Mouse (Mus musculus) heart, adult 9 months (tissue): ENCODE results near the gene Akap5.

Source experiments
- DNase-seq, 2 experiments: peaks; one replicate each; pipeline ENCODE4 v3.0.0; 2022; ENCODE audit warnings: low spot score in 2 of 2

Gene Akap5

GRCm38 (mm10) chr12:76368790-76369205, 44.1 kb downstream of the Akap5 start:
- DNase-seq = peak in 1 of 2 experiments; percentile 33

DNA sequence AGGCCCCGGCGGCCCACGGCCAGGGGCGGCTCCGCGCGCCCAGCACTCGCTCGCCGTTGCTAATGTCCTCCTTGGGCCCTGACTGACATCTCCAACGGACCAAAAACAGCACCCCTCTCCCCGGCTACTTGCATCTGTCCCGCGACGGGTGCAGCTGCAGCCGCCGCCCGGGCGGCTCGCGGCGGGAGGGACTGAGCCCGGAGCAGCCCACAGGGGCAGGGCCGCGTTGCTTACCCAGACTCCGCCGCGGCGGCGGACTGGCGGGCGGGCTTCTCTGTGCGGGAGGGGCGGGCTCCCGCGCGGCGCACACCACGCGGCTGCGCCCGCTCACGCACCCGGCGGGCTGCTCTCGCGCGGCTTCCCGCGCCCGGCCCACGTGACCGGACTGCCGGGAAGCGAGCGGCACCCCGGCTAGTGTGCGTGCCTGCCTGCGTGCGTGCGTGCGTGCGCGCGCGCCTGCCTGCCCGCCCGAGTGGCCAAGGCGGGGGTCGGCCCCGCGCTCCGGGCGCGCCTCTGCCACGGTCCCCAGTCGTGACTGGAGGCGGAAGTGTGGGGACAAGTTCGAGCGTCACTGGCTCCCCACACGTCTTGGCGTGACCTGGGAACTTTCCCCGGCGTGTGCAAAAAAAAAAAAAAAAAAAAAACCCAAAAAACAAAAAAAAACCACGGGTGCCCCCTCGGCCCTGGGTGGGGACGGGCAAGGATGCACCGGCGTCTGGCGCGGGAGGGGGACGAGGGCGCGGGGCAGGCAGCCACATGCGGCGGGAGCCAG, 44.7 kb downstream of the Akap5 start, which contains the start of gene Zbtb25:
Gene Zbtb25, minus strand, starts transcription at position 397 of the 772 bp plus-strand sequence.
- DNase-seq = peak; percentile 83 to 85

DNA sequence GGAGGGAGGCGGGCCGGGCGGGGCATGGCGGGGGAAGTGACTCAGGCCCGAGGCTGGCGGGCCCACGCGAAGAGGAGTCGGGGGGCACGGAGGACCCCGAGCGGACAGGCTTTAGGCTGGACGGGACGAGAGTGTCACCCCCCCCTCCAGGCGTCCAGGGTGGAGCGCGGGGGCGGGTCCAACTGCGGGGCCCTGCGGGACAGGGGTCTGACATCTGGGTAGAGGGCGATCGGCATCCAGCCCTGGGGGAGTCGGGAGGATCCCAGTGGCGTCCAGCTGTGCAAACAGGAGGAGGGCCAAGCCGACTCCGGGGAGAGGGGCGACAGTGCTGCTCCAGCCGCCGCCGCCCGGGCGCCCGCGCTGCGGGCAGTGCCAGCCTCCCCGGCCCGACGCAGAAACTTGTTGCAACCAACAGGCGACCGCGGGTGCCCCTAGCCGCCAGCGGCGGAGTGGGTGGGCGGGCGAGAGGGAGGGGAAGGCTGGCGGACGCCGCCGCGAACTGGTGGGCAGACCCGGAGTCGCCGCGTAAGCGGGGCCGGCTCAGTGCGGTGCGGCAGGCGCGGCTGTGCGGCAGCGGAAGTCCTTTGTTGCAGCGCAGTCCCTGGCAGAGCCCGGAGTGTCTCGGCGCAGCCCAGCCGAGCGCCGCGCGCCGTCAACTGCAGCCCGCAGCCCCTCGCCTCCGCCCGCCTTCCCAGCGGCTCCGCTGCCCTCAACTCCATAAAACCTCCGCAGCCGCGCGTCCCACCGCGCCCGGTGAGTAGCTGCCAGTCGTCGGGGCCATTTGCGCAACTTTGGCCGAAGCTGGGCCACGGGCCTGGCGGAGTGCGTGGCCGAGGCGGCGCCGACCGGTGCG, 45.5 kb downstream of the Akap5 start, which contains the start of gene Zbtb1:
Gene Zbtb1, plus strand, starts transcription at position 289 of the 853 bp plus-strand sequence.
- DNase-seq = peak; percentile 81 to 83

DNA sequence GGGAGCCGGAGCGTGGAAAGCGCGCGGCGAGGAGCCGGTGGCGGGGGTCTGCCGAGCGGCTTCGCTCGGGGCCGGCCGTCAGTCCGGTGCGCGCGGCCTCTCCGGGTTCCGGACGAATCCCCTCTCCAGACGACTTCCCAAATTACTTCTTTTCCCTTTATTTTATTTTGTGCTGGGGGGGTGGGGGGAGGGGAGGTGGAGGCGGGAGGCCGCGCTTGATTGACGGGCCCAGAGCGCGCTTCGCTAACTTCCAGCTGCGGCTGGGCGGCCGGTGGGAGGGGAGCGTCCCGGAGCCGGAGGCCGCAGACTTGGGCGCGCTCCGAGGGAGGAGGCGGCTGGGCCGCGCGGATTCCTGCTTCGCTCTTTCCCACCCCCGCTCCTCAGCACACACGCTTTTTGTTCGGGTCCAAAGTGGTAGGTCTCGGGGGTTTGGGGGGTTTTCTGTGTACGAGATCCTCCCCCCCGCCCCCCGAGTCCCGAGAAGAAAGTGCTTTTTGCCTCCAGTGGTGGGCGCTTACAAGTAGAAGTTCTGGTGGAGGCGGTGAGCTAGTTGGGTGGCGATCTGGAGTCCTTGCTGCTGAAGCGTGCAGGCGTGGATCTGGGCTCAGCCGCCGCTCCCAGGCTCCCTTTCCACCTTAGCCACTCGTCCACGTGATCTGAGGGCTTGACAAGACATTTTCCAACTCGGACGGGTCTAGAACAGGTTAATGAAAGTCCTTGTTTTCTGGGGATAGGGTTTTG, 46.3 kb downstream of the Akap5 start:
- DNase-seq = peak; percentile 78 to 79

- DNase-seq = no peak
Measured at GRCm38 (mm10) chr12:76372046-76372445, 47.4 kb downstream of the Akap5 start.

GRCm38 (mm10) chr12:76372881-76373818, 48.5 kb downstream of the Akap5 start:
- DNase-seq = no peak

GRCm38 (mm10) chr12:76373991-76374390, 49.3 kb downstream of the Akap5 start:
- no peak for DNase-seq

DNA sequence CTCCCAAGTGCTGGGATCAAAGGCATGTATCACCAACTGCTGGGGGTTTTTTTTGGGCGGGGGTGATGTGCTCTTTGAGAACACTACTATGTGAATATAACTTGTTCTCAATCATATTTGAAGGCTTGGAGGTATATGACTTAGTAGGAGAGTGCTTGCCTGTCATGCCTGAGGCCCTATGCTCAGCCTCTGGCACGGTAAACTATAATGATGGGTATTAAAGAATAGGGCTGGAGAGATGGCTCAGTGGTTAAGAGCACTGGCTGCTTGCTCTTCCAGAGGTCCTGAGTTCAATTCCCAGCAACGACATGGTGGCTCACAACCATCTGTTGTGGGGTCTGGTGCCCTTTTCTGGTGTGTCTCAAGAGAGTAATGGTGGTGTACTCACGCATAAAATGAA, 50.2 kb downstream of the Akap5 start:
- no peak for DNase-seq

GRCm38 (mm10) chr12:76375506-76375905, 50.8 kb downstream of the Akap5 start:
- no peak for DNase-seq

DNA sequence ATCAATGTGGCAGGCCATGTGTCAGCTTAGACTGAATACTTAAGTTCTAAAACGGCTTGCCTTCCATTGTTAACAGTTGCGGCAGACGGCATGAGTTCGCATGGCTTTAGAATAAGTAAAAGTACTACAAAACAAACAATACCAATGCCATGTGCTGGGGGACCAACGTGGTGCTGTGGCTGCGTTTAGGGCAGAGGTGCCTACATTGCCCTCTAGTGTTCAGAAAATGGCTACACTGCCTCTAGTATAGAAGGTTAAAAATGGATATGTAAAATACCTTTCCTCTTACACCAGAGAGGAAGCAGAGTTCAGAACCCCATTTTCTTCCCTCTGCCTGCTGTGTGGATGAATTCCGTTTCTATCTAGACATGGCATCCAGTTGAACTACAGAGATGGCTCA, 52.0 kb downstream of the Akap5 start:
- DNase-seq = no peak

- DNase-seq = no peak
Measured at GRCm38 (mm10) chr12:76377059-76377458, 52.4 kb downstream of the Akap5 start.

DNA sequence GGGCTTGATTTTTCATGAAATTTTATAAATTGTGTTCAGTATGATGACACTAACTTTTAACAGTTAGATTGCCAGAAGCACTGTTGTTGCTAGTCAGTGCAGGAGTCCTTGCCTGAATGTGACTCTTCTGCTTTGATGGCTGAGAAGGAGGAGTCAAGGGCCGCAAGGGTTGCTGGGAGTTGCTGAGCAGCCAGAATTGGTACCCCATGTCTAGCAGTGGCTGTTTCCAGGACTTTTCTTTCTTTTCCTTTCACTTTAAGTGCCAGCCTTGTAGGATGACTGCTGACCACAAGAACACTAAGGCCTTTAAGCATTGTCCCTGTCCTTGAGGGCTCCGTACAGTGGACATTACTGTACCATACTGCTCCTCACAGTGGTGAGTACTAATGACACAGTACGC, 53.0 kb downstream of the Akap5 start:
- no peak for DNase-seq

DNA sequence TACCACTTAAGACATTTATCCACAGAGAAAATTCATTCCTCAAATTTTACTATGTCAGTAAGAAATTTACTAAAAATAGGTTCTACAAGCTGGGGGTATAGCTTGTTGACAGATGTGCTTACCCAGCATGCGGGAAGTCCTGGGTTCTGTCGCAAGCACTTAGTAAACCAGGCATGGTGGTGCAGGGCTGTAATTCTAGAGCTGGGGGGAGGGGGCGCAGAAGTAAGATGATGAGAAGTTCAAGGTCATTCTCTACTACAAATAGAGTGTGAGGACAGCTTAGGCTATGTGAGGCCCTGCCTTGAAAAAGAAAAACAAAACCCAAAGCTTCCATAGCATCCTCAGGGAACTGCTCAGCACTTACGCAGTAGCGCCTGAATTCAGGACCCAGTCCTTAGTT, 53.9 kb downstream of the Akap5 start:
- DNase-seq = no peak

DNA sequence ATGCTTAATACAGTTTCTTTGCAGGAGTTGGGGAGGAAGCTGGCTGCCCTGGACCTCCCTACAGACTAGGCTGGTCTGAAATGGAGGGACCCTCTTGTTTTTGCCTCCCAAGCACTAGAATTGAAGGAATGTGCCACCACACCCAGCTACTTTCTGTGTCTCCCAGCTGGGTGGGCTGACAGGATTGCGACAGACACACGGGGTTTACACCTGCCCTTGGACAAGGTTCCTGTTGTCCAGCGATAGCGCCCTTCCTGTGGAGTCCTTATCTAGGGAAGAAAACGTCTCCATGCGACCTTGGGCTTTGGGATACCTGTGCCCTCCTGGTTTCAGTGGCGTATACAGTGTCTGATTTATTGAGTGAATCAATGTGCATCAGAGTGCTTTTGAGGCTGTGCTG, 55.5 kb downstream of the Akap5 start:
- DNase-seq = no peak
